Mouse (Mus musculus) liver, postnatal 0 days (tissue): ENCODE data around the gene Sema6c.

ENCODE experiments used
- CTCF ChIP-seq: sonication (generic); IDR thresholded peaks from 2 replicates; pipeline ENCODE4 v1.5.1; 2016; ENCODE audit warnings: antibody characterized with exemption, low read depth
- EP300 ChIP-seq: IDR thresholded peaks from 2 replicates; pipeline ENCODE4 v1.6.1; 2016; ENCODE audit warnings: antibody characterized with exemption, low read depth, mild to moderate bottlenecking

DNA sequence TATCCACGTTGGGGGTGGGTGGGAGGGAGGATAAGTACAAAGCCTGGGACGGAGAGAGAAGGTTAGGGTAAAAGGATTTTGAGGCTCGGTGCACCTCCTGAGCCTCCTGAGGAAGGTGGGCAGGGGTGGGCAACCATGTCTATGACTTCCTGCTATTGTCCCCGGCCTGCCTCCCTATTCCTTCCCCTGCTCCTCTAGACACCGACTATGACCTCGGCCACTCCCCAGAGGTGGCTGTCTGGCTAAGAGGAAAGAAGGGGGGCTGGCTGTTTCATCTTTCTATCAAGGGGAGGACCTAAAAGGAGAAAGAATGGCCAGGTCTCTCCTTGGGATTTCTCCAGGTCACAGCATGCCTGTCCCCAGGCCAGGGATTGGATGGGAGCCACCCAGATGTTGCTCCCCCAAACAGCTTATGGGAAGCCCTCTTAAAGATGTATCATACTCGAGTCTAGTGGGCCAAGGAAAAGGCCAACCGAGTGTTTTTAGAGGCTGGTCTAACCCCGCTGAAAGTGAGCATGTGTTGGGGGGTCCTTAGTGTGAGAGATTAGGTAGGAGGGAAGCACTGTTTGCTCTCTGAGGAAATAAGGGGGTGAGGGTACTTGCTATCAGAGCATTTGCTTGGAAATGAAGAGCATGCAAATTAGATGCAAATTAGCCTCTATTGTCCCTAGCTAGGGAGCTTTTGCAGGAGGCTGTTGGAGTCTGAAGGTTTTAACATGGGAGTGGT lies 1.5 kb downstream of the Sema6c start:
- TF ChIP-seq CTCF (no peak), EP300 (no peak)
